Mouse (Mus musculus) lung, embryonic 16.5 days (tissue): ENCODE results near the gene Akap6. TPM values are rescaled to one million over a fixed set of nuclear protein-coding genes. Genes with fewer than 3 reads are reported as not detected.

ENCODE experiments used
- ATAC-seq: fragments of 200-750 bp; cut with Nextera tagmentation; 2 replicates; pipeline ENCODE4 v1.8.0; 2017; ENCODE audit warnings: low read depth, mild to moderate bottlenecking, moderate library complexity
- H3K27ac ChIP-seq: fragments of 300-500 bp; sonication (generic); 2 replicates; pipeline ENCODE4 v1.5.1; 2014; ENCODE audit warnings: mild to moderate bottlenecking, control low read depth, low read length
- H3K27me3 ChIP-seq: fragments of 300-500 bp; sonication (generic); 2 replicates; pipeline ENCODE4 v1.6.1; 2014; ENCODE audit warnings: low read depth, low read length, mixed read lengths; ENCODE audit not compliant: control insufficient read depth, insufficient read depth
- H3K36me3 ChIP-seq: fragments of 300-500 bp; sonication (generic); 2 replicates; pipeline ENCODE4 v1.6.1; 2014; ENCODE audit warnings: low read length; ENCODE audit not compliant: control insufficient read depth, insufficient read depth
- H3K4me1 ChIP-seq: fragments of 300-500 bp; sonication (generic); replicated peaks from 2 replicates; pipeline ENCODE4 v1.6.1; 2014; ENCODE audit warnings: low read length, mixed read lengths; ENCODE audit not compliant: control insufficient read depth, insufficient read depth
- H3K4me2 ChIP-seq: fragments of 300-500 bp; sonication (generic); 2 replicates; pipeline ENCODE4 v1.6.1; 2014; ENCODE audit warnings: low read depth, low read length, control low read depth
- H3K4me3 ChIP-seq: fragments of 300-500 bp; sonication (generic); 2 replicates; pipeline ENCODE4 v1.5.1; 2014; ENCODE audit warnings: mild to moderate bottlenecking, low read length, control low read depth
- H3K9ac ChIP-seq: fragments of 300-500 bp; sonication (generic); 2 replicates; pipeline ENCODE4 v1.6.1; 2014; ENCODE audit warnings: low read length, control low read depth
- H3K9me3 ChIP-seq: fragments of 300-500 bp; sonication (generic); 2 replicates; pipeline ENCODE4 v1.6.1; 2016; ENCODE audit warnings: low read length; ENCODE audit not compliant: control insufficient read depth
- WGBS: fragments of 180-500 bp; shearing (Covaris S2); extraction: QIAGEN DNeasy Blood & Tissue Kit; methylation state at CpG from one replicate; pipeline ENCODE4 v1.1.7; 2014; 5-methylcytosine and 5-hydroxymethylcytosine counted together
- polyA plus RNA-seq: library from polyadenylated mRNA; unstranded; fragments of >200 nt; fragmentation: Nextera tagmentation; extraction: Ambion mirVana; gene quantifications from 2 replicates; pipeline ENCODE4 v1.2.1, GENCODE M21; 2015

Akap6 gene
- polyA plus RNA-seq, 1 experiment from 2014 or later, result 0.64 TPM

GRCm38 (mm10) chr12:52691552-52691951 is 7.6 kb upstream of the Akap6 start:
- no peaks in the 10 kb centered on the region for H3K36me3 ChIP-seq
- no peak overlapping the region for H3K9ac ChIP-seq
- H3K4me1 ChIP-seq, result peaks cover 11% of the 10 kb centered on the region
- H3K9me3 ChIP-seq, result no peaks in the 10 kb centered on the region
- H3K4me3 ChIP-seq, result no peak overlapping the region
- H3K27ac ChIP-seq, result no peak overlapping the region
- no peak for ATAC-seq
- WGBS, result 87% methylated on average over 1 of the region's 1 CpGs
- no peak overlapping the region for H3K4me2 ChIP-seq
- no peaks in the 10 kb centered on the region for H3K27me3 ChIP-seq

GRCm38 (mm10) chr12:52692290-52692974 is 6.8 kb upstream of the Akap6 start:
- Histone ChIP-seq H3K27ac (no peak overlapping the region), H3K9ac (no peak overlapping the region), H3K4me2 (no peak overlapping the region), H3K4me3 (no peak overlapping the region), H3K9me3 (no peaks in the 10 kb centered on the region), H3K36me3 (no peaks in the 10 kb centered on the region), H3K4me1 (peaks cover 6% of the 10 kb centered on the region), H3K27me3 (no peaks in the 10 kb centered on the region)
- 0 out of 2 replicates have a peak, but pooled peaks have one; percentile 20 for ATAC-seq
- WGBS, result 32% methylated on average over 10 of the region's 10 CpGs

- WGBS, result 37% methylated on average over 3 of the region's 3 CpGs
- no peak for ATAC-seq
- H3K36me3 ChIP-seq, result no peaks in the 10 kb centered on the region
Measured at GRCm38 (mm10) chr12:52697407-52698109, 1.6 kb upstream of the Akap6 start.

GRCm38 (mm10) chr12:52698276-52698930 is 780 bp upstream of the Akap6 start:
- H3K4me1 ChIP-seq, result peaks cover 5% of the 10 kb centered on the region
- 74% methylated on average over 5 of the region's 5 CpGs for WGBS
- no peaks in the 10 kb centered on the region for H3K36me3 ChIP-seq
- no peak overlapping the region for H3K4me3 ChIP-seq
- no peak for ATAC-seq
- no peaks in the 10 kb centered on the region for H3K9me3 ChIP-seq
- no peak overlapping the region for H3K4me2 ChIP-seq
- no peak overlapping the region for H3K27ac ChIP-seq
- no peak overlapping the region for H3K9ac ChIP-seq
- no peaks in the 10 kb centered on the region for H3K27me3 ChIP-seq

More at GRCm38 (mm10) chr12:52697407-52698109, 1.6 kb upstream of the Akap6 start:
- no peaks in the 10 kb centered on the region for H3K27me3 ChIP-seq
- no peak overlapping the region for H3K27ac ChIP-seq
- H3K9ac ChIP-seq, result no peak overlapping the region
- H3K9me3 ChIP-seq, result no peaks in the 10 kb centered on the region
- H3K4me3 ChIP-seq, result no peak overlapping the region
- H3K4me1 ChIP-seq, result peaks cover 5% of the 10 kb centered on the region
- no peak overlapping the region for H3K4me2 ChIP-seq

GRCm38 (mm10) chr12:52699961-52700696 is 946 bp downstream of the Akap6 start:
- H3K27ac ChIP-seq, result 0 out of 2 replicates have a peak overlapping the region, but pooled peaks have one; percentile 6
- H3K9ac ChIP-seq, result no peak overlapping the region
- no peak overlapping the region for H3K4me3 ChIP-seq
- WGBS, result 32% methylated on average over 15 of the region's 15 CpGs
- ATAC-seq, result no peak
- no peaks in the 10 kb centered on the region for H3K9me3 ChIP-seq
- H3K4me2 ChIP-seq, result no peak overlapping the region; the same call in 1 of the 2 replicates
- no peaks in the 10 kb centered on the region for H3K36me3 ChIP-seq
- peaks cover 5% of the 10 kb centered on the region for H3K4me1 ChIP-seq
- no peaks in the 10 kb centered on the region for H3K27me3 ChIP-seq

GRCm38 (mm10) chr12:52700697-52701191 is 1.6 kb downstream of the Akap6 start:
- peaks cover 5% of the 10 kb centered on the region for H3K4me1 ChIP-seq
- no peaks in the 10 kb centered on the region for H3K36me3 ChIP-seq
- 0 out of 2 replicates have a peak overlapping the region, but pooled peaks have one; percentile 6 for H3K27ac ChIP-seq
- peak overlapping the region; percentile 33; the same call in 1 of the 2 replicates for H3K9ac ChIP-seq
- ATAC-seq, result peak; percentile 36; the same call in 1 of the 2 replicates
- WGBS, result 44% methylated on average over 15 of the region's 15 CpGs
- H3K4me2 ChIP-seq, result peak overlapping the region; percentile 47
- no peaks in the 10 kb centered on the region for H3K27me3 ChIP-seq
- H3K9me3 ChIP-seq, result no peaks in the 10 kb centered on the region
- H3K4me3 ChIP-seq, result peak overlapping the region; percentile 18; the same call in 1 of the 2 replicates

- Histone ChIP-seq H3K27me3 (no peaks in the 10 kb centered on the region), H3K9ac (peak overlapping the region; percentile 33; the same call in 1 of the 2 replicates), H3K4me2 (peak overlapping the region; percentile 47), H3K9me3 (no peaks in the 10 kb centered on the region), H3K27ac (no peak overlapping the region), H3K4me3 (peak overlapping the region; percentile 18; the same call in 1 of the 2 replicates), H3K36me3 (no peaks in the 10 kb centered on the region), H3K4me1 (peaks cover 5% of the 10 kb centered on the region)
- WGBS, result 30% methylated on average over 9 of the region's 9 CpGs
- peak; percentile 20; the same call in 1 of the 2 replicates for ATAC-seq
Measured at GRCm38 (mm10) chr12:52701201-52701641, 2.0 kb downstream of the Akap6 start.

- Histone ChIP-seq H3K27ac (no peak overlapping the region), H3K27me3 (no peaks in the 10 kb centered on the region), H3K4me3 (no peak overlapping the region), H3K9ac (no peak overlapping the region), H3K9me3 (no peaks in the 10 kb centered on the region), H3K36me3 (no peaks in the 10 kb centered on the region), H3K4me1 (peaks cover 5% of the 10 kb centered on the region), H3K4me2 (no peak overlapping the region)
- WGBS, result 54% methylated on average over 12 of the region's 12 CpGs
- no peak for ATAC-seq
Measured at GRCm38 (mm10) chr12:52702368-52702967, 3.3 kb downstream of the Akap6 start.
